Mouse (Mus musculus) myocyte (in vitro differentiated cells): ENCODE measurements around the gene Irgc1.

ENCODE experiments used
- E2F4 ChIP-seq: IDR thresholded peaks from one replicate; pipeline ENCODE4 v1.6.1; 2011; ENCODE audit warnings: mild to moderate bottlenecking, control low read depth, moderate library complexity; ENCODE audit not compliant: insufficient read depth
- POLR2A ChIP-seq: IDR thresholded peaks from one replicate; pipeline ENCODE4 v1.6.1; 2011; ENCODE audit warnings: low read depth, mild to moderate bottlenecking, control low read depth, moderate library complexity; ENCODE audit not compliant: insufficient read length
- POLR2AphosphoS2 ChIP-seq: IDR thresholded peaks from one replicate; pipeline ENCODE4 v1.6.1; 2011; ENCODE audit warnings: low read depth, control low read depth; ENCODE audit not compliant: insufficient read length
- TCF12 ChIP-seq: IDR thresholded peaks from one replicate; pipeline ENCODE4 v1.6.1; 2011; ENCODE audit warnings: mild to moderate bottlenecking, control low read depth; ENCODE audit not compliant: poor library complexity, insufficient read depth, severe bottlenecking
- USF1 ChIP-seq: IDR thresholded peaks from one replicate; pipeline ENCODE4 v1.6.1; 2011; ENCODE audit warnings: low read depth, mild to moderate bottlenecking, control low read depth, moderate library complexity

DNA sequence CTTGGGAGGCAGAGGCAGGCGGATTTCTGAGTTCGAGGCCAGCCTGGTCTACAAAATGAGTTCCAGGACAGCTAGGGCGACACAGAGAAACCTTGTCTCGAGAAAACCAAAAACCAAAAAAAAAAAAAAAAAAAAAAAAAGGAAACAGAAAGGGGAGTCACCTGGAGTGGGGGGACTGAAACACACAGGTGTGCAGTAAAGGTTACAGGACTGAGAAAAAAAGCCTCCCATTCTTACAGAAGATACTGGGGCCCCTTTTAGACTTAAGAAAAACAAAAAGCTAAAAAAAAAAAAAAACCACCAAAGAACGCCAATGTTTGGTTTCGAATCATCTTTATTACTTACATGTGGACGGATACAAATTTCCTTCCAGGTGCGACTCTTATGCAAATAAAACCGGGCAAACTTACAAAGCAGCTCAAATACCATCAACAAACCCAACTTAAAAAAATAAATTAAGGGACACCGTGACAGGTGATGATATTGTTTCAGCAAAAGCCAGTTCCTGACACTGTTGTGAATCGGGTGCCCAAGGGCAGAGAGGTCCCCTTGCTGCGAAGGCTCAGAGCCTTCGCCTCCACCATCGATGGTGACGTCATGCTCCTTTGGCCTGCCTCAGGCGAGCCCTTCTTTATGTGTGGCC is 69.2 kb downstream of the Irgc1 start:
- TF ChIP-seq USF1 (no peak), POLR2A (no peak), POLR2AphosphoS2 (no peak), E2F4 (no peak), TCF12 (no peak)
